Mouse (Mus musculus): ENCODE results near the gene Slc12a3.

Gene Slc12a3

GRCm38 (mm10) chr8:94333345-94333744, 4.3 kb downstream of the Slc12a3 start:
- DNase-seq (ENCODE audit: low spot score): no peak

GRCm38 (mm10) chr8:94337559-94337958, 8.6 kb downstream of the Slc12a3 start:
- no peak for DNase-seq (ENCODE audit: low spot score)

- no peak for DNase-seq (ENCODE audit: low spot score)
Measured at GRCm38 (mm10) chr8:94340796-94341195, 11.8 kb downstream of the Slc12a3 start.

GRCm38 (mm10) chr8:94342691-94343090, 13.7 kb downstream of the Slc12a3 start:
- DNase-seq (ENCODE audit: low spot score): no peak

- DNase-seq (ENCODE audit: low spot score): peak; percentile 70
Measured at GRCm38 (mm10) chr8:94343290-94343689, 14.3 kb downstream of the Slc12a3 start.

GRCm38 (mm10) chr8:94343778-94344320, 14.8 kb downstream of the Slc12a3 start:
- DNase-seq (ENCODE audit: low spot score): no peak

GRCm38 (mm10) chr8:94345657-94346056, 16.7 kb downstream of the Slc12a3 start:
- DNase-seq (ENCODE audit: low spot score): no peak

GRCm38 (mm10) chr8:94346264-94346663, 17.3 kb downstream of the Slc12a3 start:
- DNase-seq (ENCODE audit: low spot score): no peak

GRCm38 (mm10) chr8:94348425-94348824, 19.4 kb downstream of the Slc12a3 start:
- DNase-seq (ENCODE audit: low spot score): no peak

- DNase-seq (ENCODE audit: low spot score): no peak
Measured at GRCm38 (mm10) chr8:94354069-94354531, 25.1 kb downstream of the Slc12a3 start.

- no peak for DNase-seq (ENCODE audit: low spot score)
Measured at GRCm38 (mm10) chr8:94354571-94354970, 25.6 kb downstream of the Slc12a3 start.

GRCm38 (mm10) chr8:94357220-94357619, 28.2 kb downstream of the Slc12a3 start:
- DNase-seq (ENCODE audit: low spot score): no peak

- DNase-seq (ENCODE audit: low spot score): no peak
Measured at GRCm38 (mm10) chr8:94358541-94358940, 29.5 kb downstream of the Slc12a3 start.

GRCm38 (mm10) chr8:94361774-94362431, 32.9 kb downstream of the Slc12a3 start:
- no peak for DNase-seq (ENCODE audit: low spot score)

- DNase-seq (ENCODE audit: low spot score): no peak
Measured at GRCm38 (mm10) chr8:94362607-94363239, 33.7 kb downstream of the Slc12a3 start.

GRCm38 (mm10) chr8:94363288-94363688, 34.3 kb downstream of the Slc12a3 start:
- DNase-seq (ENCODE audit: low spot score): no peak

- DNase-seq (ENCODE audit: low spot score): no peak
Measured at GRCm38 (mm10) chr8:94363906-94364305, 34.9 kb downstream of the Slc12a3 start.

- no peak for DNase-seq (ENCODE audit: low spot score)
Measured at GRCm38 (mm10) chr8:94364686-94365312, 35.8 kb downstream of the Slc12a3 start.

GRCm38 (mm10) chr8:94365410-94365981, 36.5 kb downstream of the Slc12a3 start:
- DNase-seq (ENCODE audit: low spot score): no peak

- no peak for DNase-seq (ENCODE audit: low spot score)
Measured at GRCm38 (mm10) chr8:94370839-94371238, 41.8 kb downstream of the Slc12a3 start.

- no peak for DNase-seq (ENCODE audit: low spot score)
Measured at GRCm38 (mm10) chr8:94372955-94373599, 44.1 kb downstream of the Slc12a3 start.

- no peak for DNase-seq (ENCODE audit: low spot score)
Measured at GRCm38 (mm10) chr8:94375551-94375991, 46.6 kb downstream of the Slc12a3 start.

Data from left cerebral cortex, adult 11 months (tissue).